Mouse (Mus musculus) intestine, embryonic 16.5 days (tissue): ENCODE measurements at regions not wholly inside any gene's neighbourhood (a gene's known extent, or its start where the extent isn't known, plus 50 kb on each side); places are given as distances from the start of the nearest gene placed in this dataset.
"Not testable (repeated sequence)": the region's sequence is repeated elsewhere in the genome, so short reads cannot be mapped to it uniquely, and the experiment has no call there.

ENCODE experiments used
- ATAC-seq: fragments of 200-750 bp; cut with Nextera tagmentation; 2 replicates; pipeline ENCODE4 v1.8.0; 2017; ENCODE audit warnings: moderate TSS enrichment, moderate library complexity
- H3K27ac ChIP-seq: fragments of 300-500 bp; sonication (generic); 2 replicates; pipeline ENCODE4 v1.5.1; 2014; ENCODE audit warnings: mild to moderate bottlenecking, low read length
- H3K27me3 ChIP-seq: fragments of 300-500 bp; sonication (generic); replicated peaks from 2 replicates; pipeline ENCODE4 v1.6.1; 2014; ENCODE audit warnings: low read length, control low read depth, mixed read lengths; ENCODE audit not compliant: control insufficient read depth, insufficient read depth
- H3K36me3 ChIP-seq: fragments of 300-500 bp; sonication (generic); 2 replicates; pipeline ENCODE4 v1.6.1; 2014; ENCODE audit warnings: low read length, control low read depth; ENCODE audit not compliant: control insufficient read depth, insufficient read depth
- H3K4me1 ChIP-seq: fragments of 300-500 bp; sonication (generic); 2 replicates; pipeline ENCODE4 v1.6.1; 2014; ENCODE audit warnings: low read length, control low read depth, mixed read lengths; ENCODE audit not compliant: control insufficient read depth, insufficient read depth
- H3K4me2 ChIP-seq: fragments of 300-500 bp; sonication (generic); 2 replicates; pipeline ENCODE4 v1.6.1; 2014; ENCODE audit warnings: low read depth, low read length, control low read depth
- H3K4me3 ChIP-seq: fragments of 300-500 bp; sonication (generic); 2 replicates; pipeline ENCODE4 v1.5.1; 2014; ENCODE audit warnings: mild to moderate bottlenecking, low read length
- H3K9ac ChIP-seq: fragments of 300-500 bp; sonication (generic); 2 replicates; pipeline ENCODE4 v1.6.1; 2014; ENCODE audit warnings: low read depth, low read length
- H3K9me3 ChIP-seq: fragments of 300-500 bp; sonication (generic); 2 replicates; pipeline ENCODE4 v1.6.1; 2016; ENCODE audit warnings: low read length, control low read depth; ENCODE audit not compliant: control insufficient read depth
- whole genome bisulfite sequencing: fragments of 180-500 bp; shearing (Covaris S2); extraction: QIAGEN DNeasy Blood & Tissue Kit; methylation state at CpG from one replicate; pipeline ENCODE4 v1.1.7; 2014; 5-methylcytosine and 5-hydroxymethylcytosine counted together

DNA sequence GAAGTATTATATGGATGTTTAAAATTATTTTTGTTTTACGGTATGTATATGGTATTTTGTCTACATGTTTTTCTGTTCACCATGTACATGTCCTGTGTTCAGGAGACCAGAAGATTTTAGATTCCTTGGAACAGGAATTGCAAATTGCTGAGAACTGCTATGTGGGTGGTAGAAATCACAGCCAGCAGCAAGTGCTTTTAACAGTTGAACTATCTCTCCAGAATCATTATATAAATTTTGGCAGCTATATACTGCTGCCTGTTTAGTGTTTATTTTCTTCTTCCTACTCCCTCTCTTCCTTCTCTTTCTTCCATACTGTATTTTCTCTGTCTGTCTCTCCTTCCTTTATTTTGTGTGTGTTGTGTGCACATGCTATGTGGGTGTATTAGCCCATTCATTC lies 834.3 kb downstream of the Crisp4 start:
- WGBS = 81% methylated on average over 1 of the region's 1 CpGs
- H3K27ac ChIP-seq, H3K27me3 ChIP-seq, H3K9me3 ChIP-seq, H3K4me3 ChIP-seq, H3K9ac ChIP-seq, ATAC-seq, H3K36me3 ChIP-seq, H3K4me1 ChIP-seq, H3K4me2 ChIP-seq: not testable (repeated sequence)

- not testable (repeated sequence) for H3K4me3 ChIP-seq, H3K4me2 ChIP-seq, H3K4me1 ChIP-seq, H3K27ac ChIP-seq, H3K27me3 ChIP-seq, ATAC-seq, H3K9me3 ChIP-seq, H3K9ac ChIP-seq, H3K36me3 ChIP-seq
Observed at GRCm38 (mm10) chr1:17309928-17310327, 835.8 kb downstream of the Crisp4 start.
